Mouse (Mus musculus) ES-CJ7 (cell line): ENCODE measurements around the gene Sp6.

Experiments
- DNase-seq: peaks from one replicate; pipeline ENCODE4 v3.0.0; 2011; ENCODE audit warnings: low read depth, low spot score

The Sp6 gene

GRCm38 (mm10) chr11:96981461-96981860 is 31.7 kb upstream of the Sp6 start:
- no peak for DNase-seq

DNA sequence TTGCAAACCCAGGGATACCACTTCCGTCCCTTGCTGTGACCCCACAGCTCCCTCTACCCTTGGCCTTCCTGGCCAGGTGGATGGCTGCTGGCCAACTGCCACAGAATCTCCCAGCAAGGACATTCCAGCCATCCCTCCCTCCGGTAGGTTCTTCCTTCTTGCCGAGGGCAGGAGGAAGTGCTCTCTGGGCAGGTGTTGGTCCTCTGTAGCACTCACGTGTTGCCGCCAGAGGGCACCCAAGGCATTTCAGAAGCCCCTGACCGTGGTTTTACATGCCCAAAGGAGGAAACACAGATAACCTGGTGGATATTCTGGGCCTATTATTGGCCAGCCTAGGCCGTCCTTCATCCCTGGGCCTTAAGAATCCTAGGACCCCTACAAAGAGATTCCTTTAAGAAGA is 30.8 kb upstream of the Sp6 start:
- DNase-seq, result peak; percentile 90

- no peak for DNase-seq
Measured at GRCm38 (mm10) chr11:96982859-96983258, 30.3 kb upstream of the Sp6 start, which contains the start of gene Sp2. Gene Sp2, minus strand, starts transcription at chr11:96982959.

- no peak for DNase-seq
Measured at GRCm38 (mm10) chr11:96984903-96985302, 28.3 kb upstream of the Sp6 start.

DNA sequence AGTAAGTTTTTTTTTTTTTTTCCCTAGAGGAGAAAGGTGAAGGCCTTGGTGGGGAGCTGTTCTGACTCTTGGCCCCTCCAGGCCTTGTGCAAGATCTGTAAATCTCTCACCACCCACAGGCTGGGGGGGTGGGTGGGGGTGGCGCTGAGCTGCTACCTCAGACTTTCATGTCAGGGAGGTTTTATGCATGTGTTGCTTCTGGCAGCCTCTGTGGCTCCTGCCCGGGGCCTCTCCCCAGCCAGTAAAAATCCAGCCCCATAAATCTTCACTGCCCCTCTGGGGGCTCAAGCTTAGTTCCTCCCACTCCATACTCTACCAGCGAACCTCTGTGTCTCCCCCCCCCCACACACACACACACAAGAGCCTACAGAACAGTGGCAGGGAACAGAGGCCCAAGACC is 26.7 kb upstream of the Sp6 start:
- DNase-seq, result no peak

GRCm38 (mm10) chr11:96987873-96988655 is 25.1 kb upstream of the Sp6 start:
- DNase-seq, result peak; percentile 82

DNA sequence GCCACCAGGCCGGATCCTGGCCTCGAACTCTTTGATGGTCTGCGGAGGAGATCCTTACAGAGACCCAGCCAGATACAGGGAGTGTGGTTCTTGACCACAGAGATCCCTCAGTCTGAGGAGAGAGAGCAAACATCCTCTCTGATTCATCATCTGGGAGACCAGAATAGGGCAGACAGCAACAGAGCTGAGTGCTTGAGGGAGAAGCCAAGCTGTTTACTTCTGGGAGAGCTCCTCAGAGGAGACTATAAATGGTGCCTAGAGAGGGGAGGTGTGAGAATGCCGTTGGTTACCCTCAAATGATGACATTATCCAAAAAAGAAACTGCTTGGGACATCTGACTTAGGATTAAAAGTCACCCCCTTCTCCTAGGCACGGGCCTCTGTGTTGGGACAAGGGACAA is 21.7 kb upstream of the Sp6 start:
- no peak for DNase-seq

DNA sequence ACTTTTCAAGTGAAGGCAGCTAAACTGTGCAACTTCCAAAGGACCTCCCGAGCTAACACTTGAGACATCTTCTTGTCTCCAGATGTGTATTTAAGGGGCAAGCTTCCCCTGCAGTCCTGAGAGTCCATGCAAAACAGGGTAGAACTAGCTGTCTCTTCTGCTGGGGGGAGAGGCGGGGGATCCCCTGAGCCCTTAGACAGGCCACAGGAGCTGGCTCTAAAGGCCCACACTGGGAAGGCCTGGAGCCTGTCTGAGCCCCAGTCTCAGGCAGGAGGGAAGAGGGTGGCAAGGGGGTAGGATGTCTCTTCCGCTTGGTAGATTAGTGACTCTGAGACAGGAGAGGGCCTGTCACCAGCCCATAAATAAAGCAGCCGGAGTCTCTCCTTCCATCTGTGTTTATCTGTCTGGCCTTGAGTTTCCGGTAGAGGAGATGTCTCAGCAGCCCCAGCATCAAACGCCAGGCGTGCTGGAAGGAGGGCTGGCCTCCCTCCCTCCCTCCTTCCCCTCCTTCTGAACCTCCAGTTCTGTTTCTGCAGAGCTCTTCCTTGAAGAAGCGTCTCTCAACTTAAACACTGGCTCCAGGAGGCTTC is 20.4 kb upstream of the Sp6 start:
- DNase-seq, result no peak

- DNase-seq, result no peak
Measured at GRCm38 (mm10) chr11:96995031-96995430, 18.2 kb upstream of the Sp6 start.

GRCm38 (mm10) chr11:96995836-96996772 is 17.1 kb upstream of the Sp6 start:
- DNase-seq, result no peak

DNA sequence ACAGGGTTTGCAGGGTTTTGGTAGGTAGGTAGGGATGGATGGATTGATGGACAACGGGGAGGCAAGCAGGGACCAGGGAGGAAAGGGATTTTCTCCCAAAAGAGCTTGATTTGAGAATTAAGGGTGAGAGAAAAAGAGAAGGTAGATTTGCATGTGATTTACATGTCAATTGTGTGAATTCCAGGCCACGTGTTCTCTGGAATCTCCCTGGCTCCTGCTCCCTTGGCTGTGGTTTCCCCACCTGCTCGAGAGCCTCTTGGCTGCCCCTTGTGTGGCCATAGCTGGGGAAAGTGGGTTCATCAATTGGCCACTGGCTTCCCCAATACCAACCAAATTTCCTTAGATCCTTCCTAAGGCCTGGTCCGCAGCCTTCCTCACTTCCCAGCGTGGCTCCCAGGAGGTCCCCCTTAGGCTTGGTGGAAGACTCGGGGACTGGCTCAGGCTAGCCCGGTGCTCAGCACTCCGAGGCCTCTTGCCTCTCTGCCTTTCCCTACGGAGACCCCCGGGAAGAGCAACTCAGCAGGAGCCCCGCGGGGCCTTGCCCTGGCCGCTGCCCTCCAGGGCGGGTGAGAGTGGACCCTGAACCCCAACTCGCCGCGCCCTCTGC is 16.3 kb upstream of the Sp6 start:
- DNase-seq, result peak; percentile 44

GRCm38 (mm10) chr11:96997380-96997956 is 15.7 kb upstream of the Sp6 start:
- DNase-seq, result no peak

- peak; percentile 29 for DNase-seq
Measured at GRCm38 (mm10) chr11:97003170-97003569, 10.0 kb upstream of the Sp6 start.

DNA sequence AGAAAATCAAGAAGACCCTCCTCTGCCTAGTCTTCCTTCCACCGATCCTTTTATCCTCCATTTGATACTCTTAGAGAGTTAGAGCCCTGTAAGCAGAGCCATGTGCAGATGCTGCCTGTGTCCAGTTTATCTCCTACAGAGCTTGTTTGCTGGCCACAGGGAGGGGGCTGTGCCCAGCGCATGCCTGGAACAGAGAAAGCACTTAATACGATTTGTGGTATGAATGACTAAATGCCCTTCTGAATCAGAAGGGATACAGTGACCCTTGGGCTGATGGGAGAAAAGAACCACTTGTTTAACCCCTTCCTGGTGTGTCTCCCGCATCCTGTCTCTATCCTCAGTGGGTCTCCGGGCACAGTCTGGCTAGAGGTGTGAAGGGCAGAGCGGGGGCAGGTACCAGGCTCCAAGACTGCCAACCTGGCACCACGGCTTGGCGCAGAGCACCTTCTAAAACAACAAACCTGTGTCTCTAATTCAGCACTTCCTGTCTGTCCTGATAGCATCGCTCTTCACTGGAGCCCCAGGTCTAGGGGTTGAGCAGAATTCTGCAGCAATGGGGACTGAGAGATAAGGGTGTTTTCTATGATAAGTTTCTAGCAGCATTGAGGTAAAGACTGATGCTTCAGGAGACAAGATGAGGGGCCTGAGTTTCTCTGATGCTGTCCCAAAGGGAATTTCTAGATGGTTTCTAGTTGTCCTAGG is 6.0 kb upstream of the Sp6 start:
- no peak for DNase-seq

DNA sequence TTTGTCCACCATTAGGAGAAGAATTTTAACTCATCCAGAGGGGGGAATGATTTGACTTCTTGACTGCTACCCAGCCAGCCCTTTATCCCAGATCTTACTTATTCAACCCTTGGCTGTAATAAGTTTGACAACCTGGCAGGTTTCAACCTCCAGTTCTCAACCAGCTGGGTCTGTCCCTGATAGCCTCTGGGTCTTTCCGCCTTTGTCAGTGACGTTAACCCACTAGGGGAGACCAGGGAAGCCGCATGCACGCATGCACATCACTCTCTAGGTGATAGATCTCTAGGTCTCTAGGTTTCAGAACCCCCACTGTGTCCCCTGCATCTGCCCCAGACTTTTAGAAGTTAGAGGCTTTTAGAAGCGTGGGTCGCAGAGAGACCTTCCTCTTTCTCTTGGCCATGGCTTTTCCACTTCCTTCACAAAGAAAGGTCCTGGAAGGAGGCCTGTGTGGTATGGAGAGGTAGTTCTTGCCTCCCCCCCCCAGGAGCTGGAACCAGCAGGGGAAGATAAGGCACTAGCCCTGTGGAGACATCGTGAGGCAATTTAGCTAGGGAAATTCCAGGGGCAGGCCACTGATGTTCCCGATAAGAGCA is 3.9 kb upstream of the Sp6 start:
- DNase-seq, result no peak

DNA sequence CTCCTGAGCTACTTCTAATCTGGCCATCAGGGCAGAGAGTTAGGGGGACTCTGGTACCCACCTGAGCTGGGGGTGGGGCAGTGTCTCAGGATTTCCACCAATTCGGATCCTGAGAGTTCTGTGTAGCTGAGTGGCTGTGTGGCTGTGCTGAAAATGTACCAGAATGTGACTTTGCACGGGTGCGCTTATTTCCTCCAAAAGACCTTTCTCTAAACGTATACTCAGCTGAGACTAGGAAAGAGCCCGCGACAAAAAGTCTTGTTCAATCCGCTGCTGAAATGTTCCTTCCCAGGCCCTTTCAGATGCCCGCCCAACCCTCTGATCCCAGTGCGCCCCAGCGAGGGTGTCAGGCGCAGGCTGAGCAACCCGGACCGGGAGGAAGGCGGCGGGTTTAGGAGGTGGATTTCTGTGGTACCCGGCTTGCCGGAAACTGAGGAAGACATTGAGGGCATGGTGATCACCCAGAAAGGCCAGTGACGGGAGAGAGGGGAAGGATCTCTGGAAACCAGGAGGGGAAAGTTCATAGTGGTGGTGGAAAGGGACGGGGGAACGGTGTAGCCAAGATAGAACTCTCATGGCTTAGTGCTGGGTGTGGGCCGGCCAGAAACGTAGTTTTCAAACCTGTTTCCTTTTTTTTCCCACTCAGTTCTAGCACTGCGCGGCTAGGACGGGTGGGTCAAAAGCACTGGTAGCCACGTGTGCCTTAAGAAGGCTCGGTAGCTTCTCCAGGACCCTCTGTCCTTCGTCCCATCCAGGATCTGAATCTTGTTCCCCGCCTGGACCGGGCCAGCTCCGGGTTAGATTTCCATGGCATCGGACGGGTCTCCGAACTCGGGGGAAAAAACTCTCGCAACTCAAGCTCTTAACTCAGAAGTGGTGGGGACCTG is 4.7 kb downstream of the Sp6 start:
- no peak for DNase-seq

- DNase-seq, result peak; percentile 75
Measured at GRCm38 (mm10) chr11:97018583-97019344, 5.6 kb downstream of the Sp6 start.

DNA sequence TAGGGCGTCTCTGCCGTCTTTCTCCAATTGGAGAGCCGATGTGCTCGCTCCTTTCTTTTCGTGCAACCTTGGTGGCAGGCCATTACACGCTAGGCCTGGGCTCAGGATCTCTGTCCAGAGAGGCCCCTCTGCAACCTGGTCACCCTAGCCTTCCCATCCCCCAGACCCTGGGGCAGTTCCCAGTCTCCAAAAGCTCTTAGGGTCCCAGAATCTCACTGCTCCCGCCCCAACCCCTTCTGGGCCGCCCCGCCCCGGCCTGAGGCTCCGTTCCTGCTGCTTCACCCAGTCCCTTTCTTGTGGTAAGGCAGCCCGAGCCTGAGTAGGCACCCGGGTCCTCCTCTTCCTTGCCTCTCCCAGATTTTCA is 6.1 kb downstream of the Sp6 start:
- DNase-seq, result no peak
